Mouse (Mus musculus): ENCODE results near the gene Rybp.

- TF ChIP-seq GATA1 (IDR thresholded peaks at IDR 0.05; ENCODE audit: low read length) (no peak), TAL1 (IDR thresholded peaks at IDR 0.05; ENCODE audit: low read length) (no peak)
These were observed 94.5 kb downstream of the Rybp start for GRCm38 (mm10) chr6:100192691-100193229.
